Mouse (Mus musculus) 3T3-L1 (cell line): ENCODE measurements around the gene Jarid2.
A peak's percentile ranks its signal among the peaks of the same experiment; 100 is the strongest.

Source experiments
- DNase-seq: peaks from one replicate; pipeline ENCODE4 v3.0.0-alpha.2; 2015; ENCODE audit warnings: low read depth, low spot score

Gene Jarid2

DNA sequence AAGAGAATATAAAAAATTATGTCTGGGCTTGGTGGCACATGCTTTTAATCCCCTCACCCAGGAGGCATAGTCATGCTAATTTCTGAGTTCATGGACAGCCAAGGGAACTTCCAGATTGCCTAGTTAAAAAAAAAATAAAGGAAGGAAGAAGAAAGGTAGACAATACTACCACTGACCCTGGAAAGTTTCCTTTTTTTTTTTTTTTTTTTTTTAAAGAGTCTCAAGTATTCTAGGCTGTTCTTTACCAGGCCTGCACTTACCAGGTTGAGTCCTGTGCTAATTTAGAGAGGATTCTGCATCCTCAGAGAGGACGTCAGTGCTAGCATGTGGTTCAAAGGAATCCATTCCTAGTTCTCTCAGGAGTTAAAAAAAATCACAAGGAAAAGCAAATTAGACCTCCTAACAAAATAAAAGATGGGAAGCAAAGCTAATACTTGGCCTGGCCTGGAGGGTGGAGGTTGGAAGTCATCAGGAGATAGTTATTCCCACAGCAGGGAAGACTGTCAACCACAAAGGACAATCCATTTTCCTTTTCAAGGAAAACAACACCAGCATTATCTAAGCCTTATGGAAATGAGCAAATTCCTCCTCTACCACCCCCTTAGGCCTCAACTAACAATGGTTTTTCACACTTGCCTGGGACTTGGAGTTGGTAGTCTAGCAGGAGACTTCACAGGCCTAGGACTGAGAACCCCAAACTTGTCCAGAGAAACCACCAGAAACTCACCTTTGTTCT lies 961 bp upstream of the Jarid2 start:
- DNase-seq: no peak

DNA sequence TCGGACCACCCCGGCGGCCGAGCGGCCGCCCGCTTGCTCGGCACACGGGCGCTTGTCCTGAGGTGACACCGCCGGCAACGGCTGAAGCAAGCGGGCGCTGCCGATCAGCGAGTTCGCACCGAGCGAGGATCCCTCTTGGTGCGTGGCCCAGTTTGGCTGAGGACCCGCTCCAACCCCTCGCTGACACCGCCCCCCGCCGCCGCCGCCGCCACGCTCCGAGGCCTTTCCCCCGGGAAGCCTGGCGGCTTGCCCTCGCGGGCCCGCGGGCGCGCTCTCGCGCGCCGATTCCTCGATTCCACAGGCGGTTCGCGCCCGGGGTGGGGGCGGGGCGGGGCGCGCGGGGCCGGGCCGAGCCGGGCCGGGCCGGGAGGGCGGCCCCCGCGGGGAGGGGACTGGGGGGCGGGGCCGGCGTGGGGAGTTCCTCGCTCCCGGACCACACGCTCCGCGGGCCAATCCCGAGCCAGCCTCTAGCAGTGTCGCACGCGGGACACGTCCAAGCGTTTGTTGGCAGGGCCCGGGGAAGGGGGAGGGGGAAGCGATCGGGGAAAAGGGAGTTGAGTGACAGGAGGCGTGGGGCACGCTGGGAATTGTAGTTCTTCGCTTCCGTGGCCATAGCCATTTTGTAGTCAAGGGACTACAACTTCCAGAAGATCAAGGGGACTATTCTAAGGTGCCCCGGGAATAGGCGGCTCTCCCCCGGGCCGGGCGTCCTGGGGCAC lies 1.0 kb downstream of the Jarid2 start:
- peak; percentile 99 for DNase-seq

DNA sequence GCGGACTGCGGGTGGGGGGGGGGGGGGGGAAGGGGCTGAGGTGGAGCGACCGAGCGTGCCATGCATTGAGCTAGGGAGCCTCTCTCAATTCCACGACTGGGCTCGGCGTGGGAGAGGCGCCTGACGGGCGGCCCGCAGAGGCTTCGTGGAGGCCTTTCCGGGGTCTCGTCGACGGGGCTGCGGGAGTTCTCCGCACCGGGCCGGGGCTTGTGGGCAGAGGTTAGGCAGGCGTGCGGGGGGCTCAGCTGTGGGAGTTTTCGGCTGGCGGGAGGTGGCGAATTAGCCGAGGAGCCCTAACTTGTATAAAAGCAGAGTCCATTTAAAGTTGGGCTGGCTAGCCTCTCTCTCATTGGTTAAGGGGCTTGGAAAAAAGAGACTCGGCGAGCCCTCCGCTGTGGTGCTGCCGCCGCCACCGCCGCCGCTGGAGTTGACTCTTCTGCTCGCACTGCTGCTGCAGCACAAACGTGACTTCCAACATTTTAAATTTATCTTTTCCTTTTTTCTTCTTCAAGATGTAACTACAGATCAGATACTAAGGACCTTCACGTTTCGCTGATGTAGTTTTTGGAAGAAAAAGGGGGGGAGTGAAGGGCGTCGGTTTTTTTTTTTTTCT lies 1.8 kb downstream of the Jarid2 start:
- peak; percentile 88 for DNase-seq

DNA sequence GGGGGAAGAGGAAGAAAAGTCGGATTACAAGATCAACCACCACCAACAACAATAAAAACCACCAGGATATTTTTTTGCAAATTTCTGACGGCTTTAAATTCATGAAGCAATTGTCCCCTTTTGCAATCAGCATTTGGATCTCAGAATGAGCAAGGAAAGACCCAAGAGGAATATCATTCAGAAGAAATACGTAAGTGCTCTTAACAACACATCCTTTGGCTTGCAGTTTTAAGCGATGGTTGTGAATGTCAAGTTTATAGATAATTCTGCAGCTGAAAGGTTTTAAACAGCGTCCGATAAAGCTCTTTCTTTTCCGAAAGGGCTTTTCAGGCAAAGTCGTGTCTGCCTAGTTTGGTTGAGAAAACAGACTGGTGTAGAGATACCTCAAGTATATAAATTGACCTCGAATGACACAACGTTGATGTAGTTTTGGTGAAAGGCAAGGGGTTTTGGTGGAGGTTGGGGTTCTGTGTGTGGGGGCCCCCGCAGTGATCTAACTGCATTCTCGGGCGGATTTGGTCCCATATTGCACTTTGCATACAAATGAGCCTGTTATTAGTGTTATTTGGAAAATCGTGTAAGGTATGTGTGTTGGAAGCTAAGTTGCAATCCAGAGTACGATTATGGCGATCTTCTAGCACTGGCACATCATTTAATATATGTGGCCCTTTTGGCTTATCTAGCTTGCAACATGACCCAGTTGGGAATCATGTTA lies 2.6 kb downstream of the Jarid2 start:
- DNase-seq: peak; percentile 32

DNA sequence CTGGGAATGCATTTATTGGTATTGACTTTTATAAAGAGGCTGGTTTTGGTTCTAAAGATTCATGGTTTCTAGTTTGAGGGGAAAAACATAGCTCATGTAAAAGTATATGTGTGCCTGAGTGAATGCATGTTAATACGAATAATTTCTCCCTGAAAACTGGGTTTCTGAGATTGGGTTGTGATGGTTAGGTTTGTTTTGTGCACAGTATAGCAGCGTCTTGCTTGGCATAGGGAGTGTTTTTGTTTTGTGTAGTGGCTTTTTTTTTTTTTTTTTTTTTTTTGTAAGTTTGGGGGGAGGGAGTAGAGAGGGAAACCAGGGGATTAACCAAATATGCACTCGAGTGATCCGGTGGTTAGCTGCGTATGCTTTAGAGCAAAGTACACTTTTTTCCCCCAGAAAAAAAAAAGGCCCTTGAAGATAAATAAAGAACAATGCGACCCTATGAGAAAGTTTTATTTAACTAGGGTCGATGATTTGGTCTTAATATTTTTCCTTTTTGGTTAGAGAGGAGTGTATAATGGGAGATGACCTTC lies 3.2 kb downstream of the Jarid2 start:
- peak; percentile 40 for DNase-seq

DNA sequence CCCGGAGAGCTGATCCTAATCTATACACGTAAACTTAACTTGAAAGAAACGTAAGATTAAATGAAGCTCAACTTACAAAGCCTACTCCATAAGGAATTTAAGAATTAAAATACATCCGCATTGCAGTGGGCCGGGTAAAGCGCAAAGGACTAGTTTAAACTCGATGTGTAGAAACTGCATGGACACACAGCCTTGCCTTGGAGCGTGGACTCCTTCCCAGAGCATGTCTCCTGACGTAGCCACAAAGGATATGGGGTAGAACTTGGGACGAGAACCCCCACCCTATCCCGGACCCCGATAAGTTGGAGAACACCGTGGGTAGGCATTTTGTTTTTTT lies 3.7 kb downstream of the Jarid2 start:
- DNase-seq: no peak

DNA sequence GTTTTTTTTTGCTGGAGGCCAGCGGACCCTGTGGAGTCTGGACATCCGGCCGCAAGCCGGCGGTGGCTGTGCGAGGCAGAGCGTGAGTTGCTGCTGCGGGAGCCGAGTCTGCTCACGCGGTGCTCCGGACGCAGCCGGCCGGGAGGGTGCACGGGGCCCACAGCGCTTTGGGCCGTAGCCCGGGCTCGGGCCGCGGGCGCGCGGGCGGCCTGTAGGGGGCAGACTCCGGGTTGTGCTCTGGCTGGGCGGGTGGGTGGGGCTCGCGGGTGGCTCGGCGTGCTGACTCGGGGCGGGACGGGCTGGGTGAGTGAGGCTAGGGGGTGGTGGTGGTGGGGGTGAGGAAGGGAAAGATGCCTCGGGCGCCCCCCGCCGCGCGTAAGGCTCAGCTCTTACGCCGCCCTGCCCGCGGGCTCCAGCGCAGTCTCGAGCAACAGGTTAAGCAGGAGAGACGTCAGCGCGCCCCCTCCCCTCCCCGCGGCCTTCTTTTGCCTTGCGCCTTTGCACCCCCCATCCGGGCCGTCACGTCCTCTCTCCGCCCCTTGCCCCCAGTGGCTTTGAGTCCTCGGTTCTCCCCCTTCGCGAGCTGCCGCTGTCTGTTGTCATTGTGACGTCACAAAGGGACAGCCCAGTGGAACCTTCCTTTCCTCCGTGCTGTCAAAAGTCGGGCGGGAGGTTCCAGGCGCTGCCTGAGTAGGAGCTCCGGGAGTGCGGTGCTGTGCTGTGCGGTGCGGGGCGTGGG lies 4.3 kb downstream of the Jarid2 start:
- DNase-seq: peak; percentile 75

DNA sequence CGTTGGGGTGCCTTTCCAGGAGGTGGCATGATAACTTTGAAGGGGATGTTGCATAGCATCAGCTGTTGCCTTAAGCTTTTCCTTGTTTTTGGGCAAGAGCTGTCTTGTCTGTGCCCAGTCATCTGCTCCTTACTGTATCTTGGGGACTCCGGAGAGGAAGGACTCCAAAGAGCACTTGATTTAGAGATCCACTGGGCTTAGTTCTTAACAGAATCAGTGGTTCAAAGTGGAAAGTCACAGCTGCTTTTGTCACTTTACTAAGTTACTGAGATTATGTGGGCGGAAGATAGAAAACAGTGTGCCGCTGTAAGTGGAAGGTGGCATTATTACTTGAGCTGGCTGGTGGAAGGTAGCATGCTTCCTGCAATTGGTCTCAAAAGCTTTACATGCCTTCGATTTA lies 5.2 kb downstream of the Jarid2 start:
- DNase-seq: peak; percentile 14

DNA sequence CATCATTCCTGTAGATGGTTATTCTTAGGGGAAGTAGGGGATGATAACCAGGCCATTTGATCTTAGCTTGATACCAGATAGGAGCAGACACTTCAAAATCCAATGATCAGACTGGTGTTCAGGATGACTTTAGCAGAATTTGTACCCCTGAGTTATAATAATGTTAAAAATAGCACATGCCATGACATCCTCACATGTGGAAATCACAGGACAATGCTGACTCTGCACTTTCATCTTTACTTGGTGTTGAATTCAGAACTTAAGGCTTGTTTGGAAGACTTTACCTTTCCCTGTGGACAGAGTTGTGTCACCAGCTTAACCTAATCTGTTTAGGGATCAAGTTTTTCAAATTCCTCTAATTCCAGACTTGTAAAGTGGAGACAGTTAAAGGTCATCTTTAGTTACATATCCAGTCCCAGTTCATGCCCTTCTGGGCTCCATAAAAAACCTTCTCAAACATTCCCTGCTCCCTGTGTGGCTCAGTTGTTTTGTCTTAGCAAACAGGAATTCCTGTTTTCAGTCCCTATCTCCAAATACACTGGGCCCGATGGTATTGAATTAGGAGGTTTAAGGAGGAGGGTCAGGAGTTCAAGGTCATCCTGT lies 5.9 kb downstream of the Jarid2 start:
- no peak for DNase-seq

DNA sequence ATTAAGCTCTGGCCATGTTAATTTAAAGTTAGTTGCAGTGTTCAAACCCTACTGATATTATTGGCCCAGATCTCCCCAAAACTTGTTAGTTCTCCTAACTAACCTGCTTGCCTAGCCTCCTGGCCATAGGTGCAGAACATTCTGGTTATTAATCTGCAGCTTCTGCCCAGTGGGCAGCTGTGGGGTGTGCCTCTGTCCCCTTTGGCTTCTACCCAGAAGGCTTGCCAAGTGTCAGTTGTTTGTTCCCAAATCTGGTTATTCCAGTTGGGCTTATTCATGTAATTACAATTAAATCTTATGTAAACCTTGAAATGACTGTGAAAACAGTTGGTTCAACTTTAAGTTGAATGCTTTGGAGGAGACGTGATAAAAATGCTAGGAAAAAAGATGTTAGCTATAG lies 8.0 kb downstream of the Jarid2 start:
- no peak for DNase-seq

DNA sequence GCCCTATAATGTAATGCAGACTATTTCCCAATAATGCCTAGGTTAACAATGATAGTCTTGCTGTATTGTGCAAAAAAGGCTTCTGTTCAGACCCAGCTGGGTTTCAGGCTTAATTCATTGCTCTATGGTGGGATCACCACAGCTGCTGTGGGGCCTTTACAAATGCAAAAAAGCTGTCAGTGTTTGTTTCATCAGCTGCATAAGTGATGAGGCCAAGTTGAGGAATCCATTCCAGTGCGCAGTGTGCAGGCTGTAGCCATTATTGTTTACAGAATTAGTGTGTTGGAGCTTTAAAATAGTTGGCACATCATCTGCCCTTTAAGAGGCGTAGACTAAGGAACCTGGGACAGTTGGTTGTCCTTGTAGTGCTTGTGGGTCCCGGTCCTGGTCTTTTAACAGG lies 22.5 kb downstream of the Jarid2 start:
- no peak for DNase-seq

DNA sequence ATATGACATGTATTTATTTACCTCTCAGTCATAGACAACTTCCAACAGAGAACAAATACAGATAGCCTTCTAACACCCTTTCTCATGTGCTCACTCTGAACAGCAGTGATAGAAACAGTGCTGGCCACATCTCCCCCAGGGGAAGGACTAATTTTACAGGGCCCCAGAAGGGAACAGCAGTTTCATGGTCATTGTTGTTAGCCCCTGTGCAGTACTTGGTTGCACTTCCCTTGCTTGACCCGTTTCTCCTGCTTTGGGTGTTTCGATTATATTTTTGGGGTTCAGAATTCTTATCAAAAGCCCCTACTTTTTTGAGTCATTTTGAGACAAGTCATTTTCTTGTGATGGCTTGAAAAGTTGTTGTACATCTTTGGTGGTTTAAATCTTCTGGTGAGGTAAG lies 23.9 kb downstream of the Jarid2 start:
- no peak for DNase-seq

DNA sequence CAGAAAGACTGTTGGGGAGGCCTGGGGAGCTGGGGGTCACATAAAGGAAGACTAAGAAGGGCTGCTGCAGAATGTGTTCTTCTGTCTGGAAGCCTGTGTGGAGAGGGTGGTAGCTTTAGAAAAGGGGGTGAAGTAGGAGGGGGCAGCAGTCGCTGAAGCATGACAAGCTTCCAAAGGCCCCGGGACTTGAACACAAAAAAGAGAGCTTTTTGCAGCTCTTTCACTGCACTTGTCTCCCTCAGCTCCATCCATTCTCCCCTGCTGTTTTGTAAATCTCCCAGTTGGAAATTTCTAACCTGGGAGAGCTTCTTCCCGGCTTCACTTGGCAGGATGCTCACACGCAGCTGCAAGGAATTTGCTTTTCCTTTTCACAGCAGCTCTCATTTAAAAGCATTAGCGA lies 26.2 kb downstream of the Jarid2 start:
- DNase-seq: no peak

DNA sequence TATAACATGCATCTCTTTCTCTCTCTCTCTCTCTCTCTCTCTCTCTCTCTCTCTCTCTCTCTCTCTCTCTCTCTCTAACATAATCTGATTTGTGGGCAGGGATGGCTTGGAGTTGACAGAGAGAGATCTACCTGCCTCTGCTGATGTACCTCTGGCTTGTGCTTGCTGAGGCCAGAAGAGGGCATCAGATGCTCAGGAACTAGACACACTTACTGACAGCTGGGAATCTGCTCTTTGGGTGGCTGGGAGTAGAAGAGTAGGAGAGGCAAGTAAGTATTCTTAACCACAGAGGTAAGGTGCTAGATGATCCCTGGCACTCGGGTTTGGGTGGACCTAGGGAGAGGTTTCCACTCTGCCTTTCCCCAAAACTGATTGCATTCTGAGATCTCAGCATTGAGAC lies 29.5 kb downstream of the Jarid2 start:
- DNase-seq: peak; percentile 54

DNA sequence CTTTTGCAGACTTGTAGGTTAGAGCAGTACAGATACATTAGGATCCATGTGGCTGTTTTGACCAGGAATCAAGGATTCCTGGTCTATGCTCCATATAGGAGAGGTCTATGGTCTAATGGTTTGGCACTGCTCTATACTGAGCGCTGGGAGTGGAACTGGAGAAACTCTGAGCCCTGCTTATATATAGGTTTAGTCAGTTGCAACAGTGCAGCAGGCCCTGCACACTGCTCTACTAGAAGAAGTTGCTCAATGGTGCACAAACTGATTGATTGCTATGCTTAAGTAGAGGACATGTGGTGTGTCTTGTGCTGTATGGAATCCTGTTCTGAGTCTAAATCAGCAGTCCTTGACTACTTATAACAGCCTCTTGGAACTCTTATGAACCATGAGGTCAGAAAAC lies 31.5 kb downstream of the Jarid2 start:
- no peak for DNase-seq

DNA sequence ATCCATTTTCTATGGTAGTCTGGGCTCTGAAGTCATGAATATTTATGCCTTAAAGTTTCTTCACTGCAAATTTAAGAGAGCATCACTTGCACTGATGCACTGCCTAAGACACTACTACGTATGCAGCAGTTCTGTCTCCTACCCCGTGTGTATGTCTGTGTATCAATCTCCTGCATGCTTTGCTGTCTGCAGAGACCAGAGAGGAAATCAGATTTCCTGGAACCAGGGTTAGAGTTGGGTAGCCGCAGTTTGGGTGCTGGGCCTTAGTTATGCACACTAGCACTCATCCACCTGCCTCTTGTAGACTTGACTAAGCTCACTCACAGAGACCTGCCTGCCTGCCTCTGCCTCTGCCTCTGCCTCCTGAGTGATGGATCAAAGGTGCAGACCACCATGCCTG lies 33.8 kb downstream of the Jarid2 start:
- DNase-seq: no peak

DNA sequence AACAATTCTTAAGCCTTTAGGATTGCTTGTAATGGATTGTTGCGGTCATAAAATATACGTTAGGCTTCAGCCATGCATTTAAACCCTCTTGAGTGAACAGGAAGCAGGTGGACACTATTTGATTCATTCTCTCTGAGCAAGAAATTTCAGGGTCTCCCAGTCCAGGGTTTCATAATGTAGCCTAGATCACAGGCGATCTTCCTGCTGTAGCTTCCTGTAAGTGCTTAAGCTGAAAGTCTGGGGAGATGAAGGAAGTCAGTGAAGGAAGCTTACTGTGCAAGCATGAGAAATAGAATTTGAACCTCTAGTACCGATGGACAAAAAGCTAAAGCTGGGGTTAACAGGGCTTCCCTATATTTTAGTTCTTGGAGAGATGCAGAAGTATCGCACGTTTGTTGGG lies 38.5 kb downstream of the Jarid2 start:
- no peak for DNase-seq

DNA sequence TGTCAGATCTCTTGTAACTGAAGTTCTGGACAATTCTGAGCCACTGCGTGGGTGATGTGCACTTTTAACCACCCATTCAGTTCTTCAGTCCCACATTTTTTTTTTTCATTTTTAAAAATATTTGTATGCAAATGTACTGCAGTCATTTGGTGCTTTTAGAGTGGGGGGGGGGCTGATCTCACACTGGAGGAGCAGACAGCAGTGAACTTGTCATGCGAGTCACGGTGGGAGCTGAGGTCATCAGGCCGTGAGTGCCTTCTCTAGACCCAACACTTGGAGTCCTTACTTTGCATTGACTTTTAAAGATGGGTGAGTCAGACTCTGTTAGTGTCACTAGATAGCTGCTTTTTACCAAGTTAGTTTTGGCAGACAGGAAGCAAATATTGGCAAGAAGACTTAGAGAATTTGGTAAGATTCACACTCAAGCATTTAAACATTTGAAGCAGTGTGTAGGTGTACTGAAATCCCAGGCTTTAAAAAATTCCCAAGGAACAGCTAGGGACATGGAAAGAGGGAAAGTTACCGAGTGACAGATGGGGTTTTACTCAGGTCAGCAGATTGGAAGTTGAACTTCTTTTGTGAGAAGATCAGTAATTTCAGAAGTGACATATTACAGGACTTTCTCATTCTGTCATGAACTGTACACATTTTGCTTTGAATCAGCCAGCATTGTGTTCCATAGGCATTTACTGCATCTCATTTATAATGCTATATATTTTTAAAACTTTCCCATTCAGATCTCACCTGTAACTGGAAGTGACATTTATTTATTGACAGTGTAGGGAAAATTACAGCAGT lies 41.7 kb downstream of the Jarid2 start:
- DNase-seq: peak; percentile 69

DNA sequence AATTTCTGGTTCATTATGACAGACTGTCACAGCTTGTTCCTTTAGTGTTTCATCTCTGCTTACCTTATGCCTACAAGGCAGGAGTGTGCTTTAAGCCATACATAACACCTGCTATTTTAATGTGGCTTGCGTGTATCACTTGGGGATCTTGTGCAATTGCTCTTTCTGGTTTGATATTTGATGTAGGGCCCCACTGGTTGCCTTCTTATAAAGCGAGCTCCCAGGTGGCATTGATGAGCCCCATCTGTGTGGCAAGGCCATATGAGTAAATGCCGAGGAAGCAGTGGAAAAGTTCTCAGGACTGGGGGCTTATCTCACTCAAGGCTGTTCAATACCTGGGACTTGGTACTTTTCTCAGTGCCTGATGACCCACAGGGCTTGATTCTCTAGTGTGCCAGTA lies 43.5 kb downstream of the Jarid2 start:
- no peak for DNase-seq

DNA sequence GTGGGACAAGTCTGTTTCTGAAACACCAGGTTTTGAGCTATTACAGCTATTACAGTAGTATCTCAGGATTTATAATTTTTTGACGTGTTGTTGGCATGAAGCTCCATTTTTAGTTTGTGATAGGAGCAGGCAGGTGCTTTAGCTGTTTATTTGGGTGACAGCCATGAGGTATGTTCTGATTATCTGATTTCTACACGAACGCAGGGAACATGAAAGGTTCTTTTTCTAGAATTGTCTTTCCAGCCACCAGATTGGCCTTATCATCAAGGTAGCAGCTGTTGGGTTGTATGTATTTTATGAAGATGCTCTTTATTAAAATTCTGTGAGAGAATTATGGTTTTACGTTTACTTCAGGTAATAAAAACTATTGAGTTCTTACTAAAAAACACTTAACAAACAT lies 45.1 kb downstream of the Jarid2 start:
- no peak for DNase-seq
